12 mouse cellular contexts compared by ENCODE assay signal in genomic region chr10:119640534-119640933, GRCm38 (mm10).
DNase-seq lines count a peak whose midpoint lies in the region; ATAC-seq and TF ChIP-seq lines count a peak whose summit lies in the region.
"Had no signal": no experiment of that assay in that cellular context is flagged by ENCODE, and none has a peak within 500 bp of the region (broad histone marks: within the 10 kb centered on the region; RNA-seq: fewer than 3 reads in every experiment).

No protein-coding gene starts in this region.

- H3K36me3 ChIP-seq in midbrain, embryonic 15.5 days (replicated peaks) = no peaks in the 10 kb centered on the region
- H3K36me3 ChIP-seq: limb, embryonic 10.5 days; neural tube, embryonic 13.5 days had no signal

- no peaks in the 10 kb centered on the region for H3K27me3 ChIP-seq in Patski
- H3K27me3 ChIP-seq in midbrain, embryonic 15.5 days (replicated peaks) = no peaks in the 10 kb centered on the region
- H3K27me3 ChIP-seq: neural tube, embryonic 13.5 days had no signal

- H3K9ac ChIP-seq in midbrain, embryonic 15.5 days = no peak overlapping the region
- H3K9ac ChIP-seq: neural tube, embryonic 13.5 days had no signal

- no peak overlapping the region for H3K4me2 ChIP-seq in midbrain, embryonic 15.5 days
- H3K4me2 ChIP-seq: neural tube, embryonic 13.5 days had no signal

- POLR2A ChIA-PET in Patski (lab: Charles Lee) = no interaction called here

- in situ Hi-C loops in Patski (cut with MboI; ENCODE audit: low pct_unique_long_range_greater_than_20kb) = loop anchor here (5.0 kb wide), 2 partner anchors 152 to 482 kb away; no protein-coding TSS in a partner anchor

- no peak overlapping the region for H3K27ac ChIP-seq in gastrocnemius, adult 2 months
- H3K27ac ChIP-seq in midbrain, embryonic 15.5 days = no peak overlapping the region
- H3K27ac ChIP-seq: limb, embryonic 10.5 days; neural tube, embryonic 13.5 days had no signal

- H3K4me1 ChIP-seq in midbrain, embryonic 15.5 days = peaks cover 17% of the 10 kb centered on the region

- no peak for ATAC-seq in Patski
- ATAC-seq in midbrain, embryonic 15.5 days (replicated peaks) = 0 out of 2 replicates have a peak, but pooled peaks have one; percentile 63

- no peak overlapping the region for H3K4me3 ChIP-seq in gastrocnemius, adult 2 months
- no peak overlapping the region for H3K4me3 ChIP-seq in midbrain, embryonic 15.5 days
- H3K4me3 ChIP-seq: limb, embryonic 10.5 days; neural tube, embryonic 13.5 days had no signal

- DNase-seq in gastrocnemius, adult 2 months = no peak
- no peak for DNase-seq in gastrocnemius, postnatal 25 days
- peak; percentile 53 for DNase-seq in left cerebral cortex, postnatal 4 days
- DNase-seq in left cerebral cortex, postnatal 36 days (ENCODE audit: low spot score in 2 of 2) = no peak
- DNase-seq in Patski (ENCODE audit: low read depth, low spot score) = no peak
- DNase-seq in gastrocnemius, postnatal 4 days (ENCODE audit: low spot score in 2 of 2) = no peak
- DNase-seq: cerebellum, adult 9-10 months; spleen, adult 18-20 months; thymus, adult 18-20 months had no signal

- TF ChIP-seq CTCF in gastrocnemius, adult 2 months (IDR thresholded peaks at IDR 0.05) = peak; percentile 16; the same call in 1 of the 2 replicates
- TF ChIP-seq CTCF in Patski (IDR thresholded peaks at IDR 0.05) = peak; percentile 41

- 74% methylated on average over 10 of the region's 10 CpGs for WGBS in midbrain, embryonic 15.5 days

- CTCF ChIA-PET in Patski (lab: Charles Lee) = interaction anchor here (0.6 kb wide), 2 partner anchors 94 to 490 kb away, joined by 3 read pairs; no protein-coding TSS in a partner anchor

- no peaks in the 10 kb centered on the region for H3K9me3 ChIP-seq in midbrain, embryonic 15.5 days
- H3K9me3 ChIP-seq: limb, embryonic 10.5 days; neural tube, embryonic 13.5 days had no signal

- intact Hi-C loops in gastrocnemius, adult 2 months (cut with DNase I) = no loop called here
- intact Hi-C loops in left cerebral cortex, postnatal 4 days (cut with DNase I) = loop anchor here (5.0 kb wide), 1 partner anchor 487 kb away; no protein-coding TSS in a partner anchor
- intact Hi-C loops in left cerebral cortex, postnatal 36 days (cut with DNase I) = loop anchor here (10.0 kb wide), 1 partner anchor 186 kb away; the partner anchor contains the start of gene Grip1
